Mouse (Mus musculus) thymus, adult 18-20 months (tissue): Measurements from ENCODE around the gene Jup.
"Not testable (repeated sequence)": the region's sequence is repeated elsewhere in the genome, so short reads cannot be mapped to it uniquely, and the experiment has no call there.

Source experiments
- DNase-seq, 2 experiments: peaks; one replicate each; pipeline ENCODE4 v3.0.0; 2022; ENCODE audit warnings: mixed read lengths in 2 of 2

The Jup gene

GRCm38 (mm10) chr11:100355972-100356818 is 41.4 kb downstream of the Jup start, which contains the start of gene Hap1:
Gene Hap1, minus strand, starts transcription at chr11:100356128.
- DNase-seq = peak; percentile 21 to 40

GRCm38 (mm10) chr11:100355151-100355951 is 42.2 kb downstream of the Jup start:
- peak; percentile 47 to 69 for DNase-seq

- DNase-seq = no peak
These were observed 45.3 kb downstream of the Jup start for GRCm38 (mm10) chr11:100352076-100352857.

- DNase-seq = no peak
These were observed 53.3 kb downstream of the Jup start for GRCm38 (mm10) chr11:100344269-100344668.

- no peak for DNase-seq
These were observed 61.8 kb downstream of the Jup start for GRCm38 (mm10) chr11:100335731-100336130.

- no peak for DNase-seq
These were observed 63.6 kb downstream of the Jup start, which contains the start of gene Gast for GRCm38 (mm10) chr11:100333944-100334457. Gene Gast, plus strand, starts transcription at chr11:100334407.

GRCm38 (mm10) chr11:100332766-100333515 is 64.6 kb downstream of the Jup start:
- DNase-seq = no peak

- DNase-seq = not testable (repeated sequence)
These were observed 66.7 kb downstream of the Jup start for GRCm38 (mm10) chr11:100330816-100331375.

- DNase-seq = no peak
These were observed 67.3 kb downstream of the Jup start for GRCm38 (mm10) chr11:100330235-100330634.

GRCm38 (mm10) chr11:100327761-100328160 is 69.8 kb downstream of the Jup start:
- no peak for DNase-seq

GRCm38 (mm10) chr11:100327316-100327715 is 70.2 kb downstream of the Jup start:
- no peak for DNase-seq

- DNase-seq = no peak
These were observed 72.4 kb downstream of the Jup start for GRCm38 (mm10) chr11:100325062-100325629.

GRCm38 (mm10) chr11:100323578-100323977 is 74.0 kb downstream of the Jup start:
- peak in 1 of 2 experiments; percentile 18 for DNase-seq

- no peak for DNase-seq
These were observed 74.8 kb downstream of the Jup start for GRCm38 (mm10) chr11:100322591-100323258.

GRCm38 (mm10) chr11:100321479-100322305 is 75.9 kb downstream of the Jup start:
- DNase-seq = not testable (repeated sequence)

GRCm38 (mm10) chr11:100320701-100321410 is 76.7 kb downstream of the Jup start:
- not testable (repeated sequence) for DNase-seq

- peak; percentile 94 to 95 for DNase-seq
These were observed 77.4 kb downstream of the Jup start for GRCm38 (mm10) chr11:100320172-100320630.

GRCm38 (mm10) chr11:100319492-100320171 is 77.9 kb downstream of the Jup start, which contains the start of gene Eif1:
Gene Eif1, plus strand, starts transcription at chr11:100319885.
- DNase-seq = peak; percentile 100
